Mouse (Mus musculus): ENCODE results near the gene Casz1. TPM values are rescaled to one million over a fixed set of nuclear protein-coding genes. Genes with fewer than 3 reads are reported as not detected.

Casz1 gene
- polyA plus RNA-seq, 1 experiment: 120 TPM

GRCm38 (mm10) chr4:148909566-148909965 is 105.3 kb downstream of the Casz1 start:
- H3K27ac ChIP-seq (ENCODE audit: insufficient read depth, low read depth, low read length): no peak overlapping the region
- no peak overlapping the region for H3K4me3 ChIP-seq (ENCODE audit: low read depth, low read length)
- H3K36me3 ChIP-seq (ENCODE audit: control insufficient read depth, insufficient read depth, low read length): peaks cover 28% of the 10 kb centered on the region
- peaks cover 28% of the 10 kb centered on the region for H3K4me1 ChIP-seq (ENCODE audit: control insufficient read depth, insufficient read depth, insufficient read length, low read length)
- H3K27me3 ChIP-seq (ENCODE audit: control insufficient read depth, insufficient read depth, low read length): no peaks in the 10 kb centered on the region
- TF ChIP-seq POLR2A (IDR thresholded peaks at IDR 0.05; ENCODE audit: low read depth, low read length): no peak
- no peak for TF ChIP-seq CTCF (IDR thresholded peaks at IDR 0.05; ENCODE audit: extremely low read depth, insufficient read length, insufficient replicate concordance, low read depth, low read length)
- WGBS: 85% methylated on average over 11 of the region's 11 CpGs

DNA sequence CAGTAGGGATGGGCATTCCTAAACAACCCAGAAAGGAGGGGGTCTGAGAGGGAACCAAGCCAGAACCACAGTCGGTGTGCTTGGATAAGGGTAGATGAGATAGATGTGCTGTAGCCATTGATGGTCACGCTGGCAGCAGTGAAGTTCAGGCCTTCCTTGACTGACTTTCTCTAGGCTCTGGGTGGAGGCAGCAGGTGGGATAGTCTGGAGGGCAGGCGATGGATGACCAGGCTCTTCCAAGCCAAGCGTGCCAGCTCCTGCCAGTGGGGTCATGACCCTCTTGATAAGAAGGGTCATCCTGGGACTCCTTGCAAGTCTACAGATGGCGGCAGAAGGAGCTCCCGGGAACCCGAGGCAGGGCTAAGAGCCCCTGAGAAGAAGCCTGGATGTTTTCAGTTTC is 107.9 kb downstream of the Casz1 start:
- H3K27me3 ChIP-seq (ENCODE audit: control insufficient read depth, insufficient read depth, low read length): no peaks in the 10 kb centered on the region
- peaks cover 5% of the 10 kb centered on the region; the same call in 1 of the 2 replicates for H3K4me1 ChIP-seq (ENCODE audit: control insufficient read depth, insufficient read depth, insufficient read length, low read length)
- TF ChIP-seq CTCF (IDR thresholded peaks at IDR 0.05; ENCODE audit: extremely low read depth, insufficient read length, insufficient replicate concordance, low read depth, low read length) (no peak), POLR2A (IDR thresholded peaks at IDR 0.05; ENCODE audit: low read depth, low read length) (no peak)
- no peak overlapping the region for H3K4me3 ChIP-seq (ENCODE audit: low read depth, low read length)
- 69% methylated on average over 7 of the region's 7 CpGs for WGBS
- H3K36me3 ChIP-seq (ENCODE audit: control insufficient read depth, insufficient read depth, low read length): peaks cover 22% of the 10 kb centered on the region
- no peak overlapping the region for H3K27ac ChIP-seq (ENCODE audit: insufficient read depth, low read depth, low read length)

GRCm38 (mm10) chr4:148912826-148913590 is 108.8 kb downstream of the Casz1 start:
- no peaks in the 10 kb centered on the region for H3K27me3 ChIP-seq (ENCODE audit: control insufficient read depth, insufficient read depth, low read length)
- no peak overlapping the region for H3K27ac ChIP-seq (ENCODE audit: insufficient read depth, low read depth, low read length)
- 69% methylated on average over 8 of the region's 8 CpGs for WGBS
- H3K4me1 ChIP-seq (ENCODE audit: control insufficient read depth, insufficient read depth, insufficient read length, low read length): 0 out of 2 replicates have a peak, but pooled peaks cover 2% of the 10 kb centered on the region
- peaks cover 21% of the 10 kb centered on the region for H3K36me3 ChIP-seq (ENCODE audit: control insufficient read depth, insufficient read depth, low read length)
- H3K4me3 ChIP-seq (ENCODE audit: low read depth, low read length): no peak overlapping the region
- no peak for TF ChIP-seq CTCF (IDR thresholded peaks at IDR 0.05; ENCODE audit: extremely low read depth, insufficient read length, insufficient replicate concordance, low read depth, low read length)
- no peak for TF ChIP-seq POLR2A (IDR thresholded peaks at IDR 0.05; ENCODE audit: low read depth, low read length)

DNA sequence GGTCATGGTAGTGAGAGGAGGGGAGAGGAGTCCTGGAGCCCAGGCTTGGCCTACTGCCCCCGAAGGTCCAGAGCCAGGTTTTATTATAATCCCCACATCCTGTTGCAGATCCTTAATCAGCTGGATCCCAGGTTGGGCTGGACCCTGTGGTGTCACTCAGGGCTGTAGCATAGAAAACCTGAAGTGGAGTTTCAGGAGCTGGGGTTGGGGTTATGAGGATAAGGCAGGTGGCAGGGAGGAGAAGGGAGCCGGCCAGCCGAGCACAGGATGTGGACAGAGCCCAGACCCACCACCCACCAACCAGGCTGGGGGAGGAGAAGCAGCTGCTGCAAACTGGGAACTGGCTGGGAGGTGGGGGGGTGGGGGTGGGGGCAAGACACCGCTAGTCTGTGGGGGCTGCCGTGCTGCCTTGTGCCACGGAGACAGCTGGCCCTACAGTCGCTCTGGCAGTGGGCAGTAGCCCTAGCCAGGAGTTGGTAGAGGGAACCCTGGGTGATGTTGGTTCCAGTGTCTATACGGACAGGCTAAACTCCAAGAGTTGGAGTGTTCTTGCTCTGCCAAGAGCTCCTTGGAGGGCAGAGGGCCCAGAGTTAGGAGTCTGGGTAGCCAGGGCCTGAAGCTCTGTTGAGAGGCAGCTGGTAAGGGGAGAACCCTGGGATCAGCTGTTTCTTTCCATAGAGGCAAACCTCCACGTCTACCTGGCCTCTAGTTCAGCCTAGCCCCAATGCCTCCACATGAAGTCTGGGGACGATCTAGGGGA is 110.8 kb downstream of the Casz1 start:
- Histone ChIP-seq H3K4me1 (ENCODE audit: control insufficient read depth, insufficient read depth, insufficient read length, low read length) (0 out of 2 replicates have a peak, but pooled peaks cover 2% of the 10 kb centered on the region), H3K27me3 (ENCODE audit: control insufficient read depth, insufficient read depth, low read length) (no peaks in the 10 kb centered on the region), H3K4me3 (ENCODE audit: low read depth, low read length) (no peak overlapping the region), H3K27ac (ENCODE audit: insufficient read depth, low read depth, low read length) (no peak overlapping the region), H3K36me3 (ENCODE audit: control insufficient read depth, insufficient read depth, low read length) (peaks cover 17% of the 10 kb centered on the region)
- WGBS: 65% methylated on average over 10 of the region's 10 CpGs
- no peak for TF ChIP-seq POLR2A (IDR thresholded peaks at IDR 0.05; ENCODE audit: low read depth, low read length)
- no peak for TF ChIP-seq CTCF (IDR thresholded peaks at IDR 0.05; ENCODE audit: extremely low read depth, insufficient read length, insufficient replicate concordance, low read depth, low read length)

- no peak for TF ChIP-seq CTCF (IDR thresholded peaks at IDR 0.05; ENCODE audit: extremely low read depth, insufficient read length, insufficient replicate concordance, low read depth, low read length)
- no peak for TF ChIP-seq POLR2A (IDR thresholded peaks at IDR 0.05; ENCODE audit: low read depth, low read length)
- Histone ChIP-seq H3K36me3 (ENCODE audit: control insufficient read depth, insufficient read depth, low read length) (peaks cover 19% of the 10 kb centered on the region), H3K27me3 (ENCODE audit: control insufficient read depth, insufficient read depth, low read length) (no peaks in the 10 kb centered on the region), H3K4me3 (ENCODE audit: low read depth, low read length) (no peak overlapping the region), H3K4me1 (ENCODE audit: control insufficient read depth, insufficient read depth, insufficient read length, low read length) (0 out of 2 replicates have a peak, but pooled peaks cover 2% of the 10 kb centered on the region), H3K27ac (ENCODE audit: insufficient read depth, low read depth, low read length) (no peak overlapping the region)
- WGBS: 92% methylated on average over 15 of the region's 15 CpGs
Measured at GRCm38 (mm10) chr4:148915849-148916248, 111.6 kb downstream of the Casz1 start.

DNA sequence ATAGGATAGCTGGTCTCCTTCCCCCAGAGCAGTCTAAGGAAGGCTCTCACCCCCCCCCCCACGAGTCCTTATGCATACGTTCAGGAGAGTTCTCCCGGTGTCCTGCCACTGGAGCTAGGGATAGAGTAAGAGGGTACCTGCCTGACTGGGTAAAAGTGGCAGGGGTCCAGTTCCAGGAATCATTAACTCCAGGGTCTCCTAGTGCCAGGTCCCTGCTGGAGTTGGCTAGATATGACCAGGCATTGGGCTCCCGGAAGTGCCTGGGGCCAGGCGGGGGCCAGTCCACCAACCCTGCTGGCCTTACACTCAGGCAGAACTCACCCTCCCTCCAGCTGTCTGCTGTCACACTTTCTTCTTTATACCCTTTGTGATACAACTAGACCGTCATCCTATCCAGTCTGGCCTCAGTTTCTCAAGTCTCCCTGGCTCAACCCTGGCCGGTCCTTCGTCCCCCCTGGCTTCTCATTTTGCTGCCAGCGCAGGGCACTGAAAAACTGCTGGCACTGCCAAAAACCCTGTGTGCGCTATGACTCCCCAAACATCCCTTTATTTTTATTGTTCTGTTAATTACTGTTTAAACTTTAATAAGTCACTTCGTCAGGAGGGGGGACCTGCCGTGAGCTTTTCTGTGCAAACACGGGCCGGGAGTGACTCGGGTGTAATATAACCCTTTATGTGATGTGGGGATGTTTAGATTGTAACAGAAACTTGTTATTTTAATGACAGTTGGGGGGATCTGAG is 114.6 kb downstream of the Casz1 start:
- H3K27ac ChIP-seq (ENCODE audit: insufficient read depth, low read depth, low read length): no peak overlapping the region
- no peaks in the 10 kb centered on the region; the same call in 1 of the 2 replicates for H3K4me1 ChIP-seq (ENCODE audit: control insufficient read depth, insufficient read depth, insufficient read length, low read length)
- H3K4me3 ChIP-seq (ENCODE audit: low read depth, low read length): no peak overlapping the region
- TF ChIP-seq POLR2A (IDR thresholded peaks at IDR 0.05; ENCODE audit: low read depth, low read length) (no peak), CTCF (IDR thresholded peaks at IDR 0.05; ENCODE audit: extremely low read depth, insufficient read length, insufficient replicate concordance, low read depth, low read length) (no peak)
- WGBS: 34% methylated on average over 15 of the region's 15 CpGs
- H3K27me3 ChIP-seq (ENCODE audit: control insufficient read depth, insufficient read depth, low read length): no peaks in the 10 kb centered on the region
- H3K36me3 ChIP-seq (ENCODE audit: control insufficient read depth, insufficient read depth, low read length): peaks cover 19% of the 10 kb centered on the region

All from small intestine, adult 2 months (tissue).